Mouse (Mus musculus): Measurements from ENCODE around the gene Ppa1.
"Not testable (repeated sequence)": the region's sequence is repeated elsewhere in the genome, so short reads cannot be mapped to it uniquely, and the experiment has no call there.

Ppa1 gene

GRCm38 (mm10) chr10:61647790-61648736 is at the start of gene Ppa1:
TSS of gene Ppa1 (plus strand) at chr10:61648552.
- peak; percentile 87 for DNase-seq (ENCODE audit: low spot score)

- DNase-seq (ENCODE audit: low spot score) = no peak
These were observed 48.7 kb upstream of the Ppa1 start for GRCm38 (mm10) chr10:61599556-61600114.

GRCm38 (mm10) chr10:61602283-61603033 is 45.9 kb upstream of the Ppa1 start:
- peak; percentile 44 for DNase-seq (ENCODE audit: low spot score)

- no peak for DNase-seq (ENCODE audit: low spot score)
These were observed 43.8 kb upstream of the Ppa1 start for GRCm38 (mm10) chr10:61604376-61605065.

DNA sequence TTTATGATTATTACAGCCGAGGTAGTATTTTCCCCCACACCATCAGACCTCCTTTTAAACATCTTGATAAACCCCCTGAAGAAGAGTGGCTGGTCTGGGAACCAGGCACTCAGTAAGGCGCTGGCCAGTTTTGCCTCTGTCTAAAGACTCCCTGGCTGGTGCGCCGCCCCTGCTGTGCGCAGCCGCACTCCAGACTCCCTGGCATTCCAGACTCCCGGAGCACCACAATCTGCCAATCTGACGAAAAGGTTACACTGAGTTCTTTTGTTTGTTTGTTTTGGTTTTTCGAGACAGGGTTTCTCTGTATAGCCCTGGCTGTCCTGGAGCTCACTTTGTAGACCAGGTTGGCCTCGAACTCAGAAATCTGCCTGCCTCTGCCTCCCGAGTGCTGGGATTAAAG is 43.0 kb upstream of the Ppa1 start:
- not testable (repeated sequence) for DNase-seq (ENCODE audit: low spot score)

- DNase-seq (ENCODE audit: low spot score) = peak; percentile 59
These were observed 42.5 kb upstream of the Ppa1 start for GRCm38 (mm10) chr10:61605851-61606250.

- DNase-seq (ENCODE audit: low spot score) = no peak
These were observed 40.1 kb upstream of the Ppa1 start for GRCm38 (mm10) chr10:61608233-61608632.

- no peak for DNase-seq (ENCODE audit: low spot score)
These were observed 37.6 kb upstream of the Ppa1 start for GRCm38 (mm10) chr10:61610650-61611235.

DNA sequence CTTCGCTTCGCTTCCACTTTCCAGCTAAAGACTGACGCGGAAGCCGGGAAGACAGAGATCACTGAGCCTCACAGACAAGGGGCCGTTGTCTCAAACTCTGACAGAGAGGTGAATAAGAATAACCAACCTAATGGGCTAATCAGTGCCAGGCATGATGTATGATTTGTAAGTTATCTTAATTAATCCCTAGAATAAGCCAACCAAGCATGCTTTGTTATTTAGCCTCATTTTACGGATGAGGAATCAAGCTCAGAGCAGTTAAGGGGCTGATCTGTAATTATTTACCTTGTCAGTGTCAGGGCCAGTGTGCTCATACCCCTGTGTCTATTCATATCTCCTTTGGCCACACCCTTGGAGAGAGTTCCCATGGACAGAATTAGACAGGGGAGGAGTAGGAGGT is 34.0 kb upstream of the Ppa1 start:
- DNase-seq (ENCODE audit: low spot score) = no peak

DNA sequence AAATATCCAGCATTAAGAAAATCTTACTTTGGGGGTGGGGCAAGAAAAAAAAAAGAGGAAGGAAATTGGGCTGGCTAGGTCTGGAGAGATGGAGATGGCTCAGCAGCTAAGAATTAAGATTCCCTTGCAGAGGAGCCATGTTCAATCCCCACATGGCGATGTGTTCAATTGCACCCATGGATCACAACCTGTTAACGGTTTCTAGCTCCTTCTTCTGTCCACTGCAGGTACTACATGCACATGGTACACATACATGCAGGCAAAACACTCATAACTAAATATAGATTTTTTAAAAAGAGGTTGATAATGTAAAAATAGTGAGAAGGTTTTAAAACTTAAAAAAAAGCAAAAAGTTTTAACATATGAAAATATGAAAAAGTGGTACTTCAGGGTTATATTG is 29.8 kb upstream of the Ppa1 start:
- no peak for DNase-seq (ENCODE audit: low spot score)

- no peak for DNase-seq (ENCODE audit: low spot score)
These were observed 26.7 kb upstream of the Ppa1 start for GRCm38 (mm10) chr10:61621681-61622080.

DNA sequence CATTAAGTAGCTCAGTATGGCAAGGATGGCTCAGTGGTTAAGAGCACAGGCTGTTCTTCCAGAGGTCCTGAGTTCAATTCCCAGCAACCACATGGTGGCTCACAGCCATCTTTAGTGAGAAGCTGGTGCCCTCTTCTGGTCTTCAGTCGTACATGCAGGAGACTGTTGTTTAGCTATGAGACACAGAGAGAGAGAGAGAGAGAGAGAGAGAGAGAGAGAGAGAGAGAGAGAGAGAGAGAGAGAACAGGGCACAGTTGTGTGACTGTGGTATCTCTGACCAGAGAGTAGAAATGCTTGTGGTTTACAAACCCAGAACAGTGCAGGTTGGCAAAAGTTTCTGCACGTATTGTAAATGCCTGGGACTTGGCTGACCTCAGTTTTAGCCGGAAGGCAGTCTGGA is 24.5 kb upstream of the Ppa1 start:
- DNase-seq (ENCODE audit: low spot score) = not testable (repeated sequence)

- no peak for DNase-seq (ENCODE audit: low spot score)
These were observed 23.6 kb upstream of the Ppa1 start for GRCm38 (mm10) chr10:61624771-61625170.

DNA sequence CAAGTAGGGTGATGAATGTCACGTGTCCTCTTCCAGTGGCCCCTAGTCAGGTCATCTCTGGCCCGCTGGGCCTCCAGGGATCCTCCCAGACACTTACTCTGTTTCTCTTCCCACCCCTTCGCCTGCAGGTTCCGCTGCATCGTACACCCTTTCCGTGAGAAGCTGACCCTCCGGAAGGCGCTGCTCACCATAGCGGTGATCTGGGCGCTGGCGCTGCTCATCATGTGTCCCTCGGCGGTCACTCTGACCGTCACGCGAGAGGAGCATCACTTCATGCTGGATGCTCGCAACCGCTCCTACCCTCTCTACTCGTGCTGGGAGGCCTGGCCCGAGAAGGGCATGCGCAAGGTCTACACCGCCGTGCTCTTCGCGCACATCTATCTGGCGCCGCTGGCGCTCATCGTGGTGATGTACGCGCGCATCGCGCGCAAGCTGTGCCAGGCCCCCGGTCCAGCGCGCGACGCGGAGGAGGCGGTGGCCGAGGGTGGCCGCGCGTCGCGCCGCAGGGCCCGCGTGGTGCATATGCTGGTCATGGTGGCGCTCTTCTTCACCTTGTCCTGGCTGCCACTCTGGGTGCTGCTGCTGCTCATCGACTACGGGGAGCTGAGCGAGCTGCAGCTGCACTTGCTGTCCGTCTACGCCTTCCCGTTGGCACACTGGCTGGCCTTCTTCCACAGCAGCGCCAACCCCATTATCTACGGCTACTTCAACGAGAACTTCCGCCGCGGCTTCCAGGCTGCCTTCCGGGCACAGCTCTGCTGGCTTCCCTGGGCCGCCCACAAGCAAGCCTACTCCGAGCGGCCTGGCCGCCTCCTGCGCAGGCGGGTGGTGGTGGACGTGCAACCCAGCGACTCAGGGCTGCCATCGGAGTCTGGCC is 22.7 kb upstream of the Ppa1 start:
- DNase-seq (ENCODE audit: low spot score) = peak; percentile 28

DNA sequence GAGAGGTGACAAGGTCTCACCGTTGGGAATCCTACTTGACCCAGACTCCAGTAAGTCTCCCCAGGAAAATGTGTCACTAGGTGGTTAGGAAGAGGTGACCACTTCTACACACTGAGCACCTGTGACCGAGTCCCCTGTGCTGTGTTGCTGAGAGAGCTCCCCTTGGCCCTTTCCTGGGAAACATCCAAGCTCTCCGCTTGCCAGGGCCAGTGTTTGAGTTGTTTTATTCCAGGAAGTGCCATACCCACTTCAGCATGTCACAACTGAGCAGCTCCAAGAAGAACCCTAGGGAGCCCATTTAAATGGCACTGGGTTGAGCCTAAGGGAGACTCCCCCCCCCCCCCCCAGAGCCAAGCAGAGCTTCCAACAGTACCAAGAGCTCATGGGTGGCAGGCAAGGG is 21.8 kb upstream of the Ppa1 start:
- DNase-seq (ENCODE audit: low spot score) = no peak

DNA sequence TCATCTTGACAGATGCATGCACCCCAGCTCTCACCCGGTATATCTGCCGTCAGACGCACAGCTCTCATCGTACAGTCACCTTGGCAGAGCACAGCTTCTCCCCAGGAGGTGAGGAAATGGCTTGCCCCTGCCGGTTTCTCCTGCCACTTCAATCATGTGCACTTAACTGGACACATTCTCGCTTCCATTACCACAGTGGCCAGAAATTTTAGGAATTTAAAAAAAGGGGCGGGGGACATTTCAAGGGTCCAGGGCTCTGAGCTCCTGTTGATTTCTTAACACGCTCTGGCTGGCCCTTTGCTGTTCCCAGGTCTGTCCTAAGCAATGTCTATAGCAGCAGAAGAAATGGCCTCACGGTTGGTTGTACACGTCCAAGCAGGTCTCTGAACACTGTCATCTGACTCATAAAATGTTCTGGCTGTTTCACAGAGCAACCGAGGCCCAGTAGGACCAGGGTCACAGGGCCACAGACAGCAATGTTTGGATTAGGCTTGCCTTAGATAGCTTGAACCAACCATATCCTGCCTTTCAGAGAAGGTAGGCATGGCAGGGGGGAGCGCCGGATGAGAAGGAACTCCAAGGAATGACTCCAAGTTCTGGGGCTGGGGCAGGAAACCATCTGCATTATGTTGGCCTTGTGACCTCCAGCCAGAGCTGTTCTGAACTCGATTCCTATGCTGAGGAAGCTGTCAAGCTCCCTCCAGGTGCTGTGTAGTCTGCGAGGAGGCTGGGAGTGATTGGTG is 21.0 kb upstream of the Ppa1 start:
- no peak for DNase-seq (ENCODE audit: low spot score)

- no peak for DNase-seq (ENCODE audit: low spot score)
These were observed 20.5 kb upstream of the Ppa1 start for GRCm38 (mm10) chr10:61627938-61628250.

DNA sequence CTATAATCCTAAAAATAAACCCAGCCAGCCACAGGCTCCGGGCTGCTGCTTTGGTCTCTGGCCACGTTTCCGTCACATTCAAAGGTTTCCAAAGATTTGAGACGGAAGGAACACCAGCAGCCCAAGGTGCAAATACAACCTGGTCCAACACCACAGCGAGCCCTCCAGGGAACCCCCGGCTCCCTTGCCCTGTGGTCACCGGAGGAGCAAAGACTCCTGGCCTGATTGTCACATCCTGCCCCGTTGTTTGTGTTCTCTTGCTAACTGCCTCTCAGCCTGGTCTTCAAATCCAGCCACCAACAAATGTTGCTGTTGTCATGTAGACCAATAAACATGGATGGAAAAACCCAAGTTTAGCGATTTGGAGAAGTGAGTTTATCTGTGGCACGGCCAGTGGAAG is 15.9 kb upstream of the Ppa1 start:
- DNase-seq (ENCODE audit: low spot score) = no peak

GRCm38 (mm10) chr10:61637055-61637454 is 11.3 kb upstream of the Ppa1 start:
- no peak for DNase-seq (ENCODE audit: low spot score)

DNA sequence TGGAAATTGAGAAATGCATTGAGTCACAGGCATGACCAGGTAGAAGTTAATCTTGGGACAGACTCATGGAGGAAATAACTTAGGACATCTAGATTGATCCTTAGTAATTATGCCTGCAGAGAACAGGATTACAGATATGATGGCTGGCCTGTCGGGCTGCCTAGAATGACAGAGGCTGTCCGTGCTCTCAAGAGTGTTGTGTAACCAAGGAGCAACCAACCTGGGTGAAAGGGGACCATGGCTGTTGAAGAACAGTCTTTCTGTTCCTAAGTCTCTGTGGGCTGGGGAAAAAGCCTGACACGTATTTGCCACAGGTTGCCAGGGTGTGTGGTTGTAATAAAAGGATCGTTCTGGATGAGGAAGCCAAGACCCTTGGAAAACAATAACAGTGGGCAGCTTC is 8.0 kb upstream of the Ppa1 start:
- DNase-seq (ENCODE audit: low spot score) = no peak

All from ovary, postnatal 36 days (tissue).